Mouse (Mus musculus): ENCODE measurements around the gene Herc4. TPM values are rescaled to one million over a fixed set of nuclear protein-coding genes. Genes with fewer than 3 reads are reported as not detected.

The Herc4 gene
- polyA plus RNA-seq, 1 experiment: 15.6 TPM

- 85% methylated on average over 3 of the region's 3 CpGs for WGBS
- DNase-seq (ENCODE audit: low read depth, low spot score): no peak
Observed at GRCm38 (mm10) chr10:63245846-63246245, 2.2 kb downstream of the Herc4 start.

- DNase-seq (ENCODE audit: low read depth, low spot score): no peak
- WGBS: 43% methylated on average over 7 of the region's 7 CpGs
Observed at GRCm38 (mm10) chr10:63247457-63247856, 3.8 kb downstream of the Herc4 start.

- WGBS: 90% methylated on average over 6 of the region's 6 CpGs
- no peak for DNase-seq (ENCODE audit: low read depth, low spot score)
Observed at GRCm38 (mm10) chr10:63248421-63248820, 4.8 kb downstream of the Herc4 start.

GRCm38 (mm10) chr10:63258696-63259095 is 15.1 kb downstream of the Herc4 start:
- DNase-seq (ENCODE audit: low read depth, low spot score): no peak
- 51% methylated on average over 3 of the region's 3 CpGs for WGBS

- WGBS: 88% methylated on average over 3 of the region's 3 CpGs
- DNase-seq (ENCODE audit: low read depth, low spot score): no peak
Observed at GRCm38 (mm10) chr10:63259340-63259739, 15.7 kb downstream of the Herc4 start.

- WGBS: 66% methylated on average over 2 of the region's 2 CpGs
- no peak for DNase-seq (ENCODE audit: low read depth, low spot score)
Observed at GRCm38 (mm10) chr10:63267941-63268340, 24.3 kb downstream of the Herc4 start.

- DNase-seq (ENCODE audit: low read depth, low spot score): no peak
Observed at GRCm38 (mm10) chr10:63272401-63272800, 28.8 kb downstream of the Herc4 start.

GRCm38 (mm10) chr10:63272868-63273267 is 29.3 kb downstream of the Herc4 start:
- no peak for DNase-seq (ENCODE audit: low read depth, low spot score)
- WGBS: 90% methylated on average over 5 of the region's 5 CpGs

GRCm38 (mm10) chr10:63277010-63277409 is 33.4 kb downstream of the Herc4 start:
- WGBS: 93% methylated on average over 3 of the region's 3 CpGs
- DNase-seq (ENCODE audit: low read depth, low spot score): no peak

- DNase-seq (ENCODE audit: low read depth, low spot score): no peak
- WGBS: 90% methylated on average over 3 of the region's 3 CpGs
Observed at GRCm38 (mm10) chr10:63279851-63280250, 36.2 kb downstream of the Herc4 start.

- 81% methylated on average over 4 of the region's 4 CpGs for WGBS
- DNase-seq (ENCODE audit: low read depth, low spot score): no peak
Observed at GRCm38 (mm10) chr10:63282417-63282816, 38.8 kb downstream of the Herc4 start.

- DNase-seq (ENCODE audit: low read depth, low spot score): no peak
- 88% methylated on average over 7 of the region's 7 CpGs for WGBS
Observed at GRCm38 (mm10) chr10:63282846-63283245, 39.2 kb downstream of the Herc4 start.

GRCm38 (mm10) chr10:63302356-63302755 is 58.7 kb downstream of the Herc4 start:
- no peak for DNase-seq (ENCODE audit: low read depth, low spot score)
- 79% methylated on average over 2 of the region's 2 CpGs for WGBS

GRCm38 (mm10) chr10:63308582-63309366 is 65.2 kb downstream of the Herc4 start:
- 38% methylated on average over 10 of the region's 10 CpGs for WGBS
- DNase-seq (ENCODE audit: low read depth, low spot score): peak; percentile 45

GRCm38 (mm10) chr10:63313726-63314125 is 70.1 kb downstream of the Herc4 start:
- 26% methylated on average over 1 of the region's 1 CpGs for WGBS
- no peak for DNase-seq (ENCODE audit: low read depth, low spot score)

GRCm38 (mm10) chr10:63327091-63327490 is 83.5 kb downstream of the Herc4 start:
- DNase-seq (ENCODE audit: low read depth, low spot score): no peak
- whole genome bisulfite sequencing: 98% methylated on average over 1 of the region's 1 CpGs

- WGBS: 86% methylated on average over 13 of the region's 13 CpGs
- DNase-seq (ENCODE audit: low read depth, low spot score): no peak
Observed at GRCm38 (mm10) chr10:63336901-63337300, 93.3 kb downstream of the Herc4 start.

- WGBS: 34% methylated on average over 5 of the region's 5 CpGs
- no peak for DNase-seq (ENCODE audit: low read depth, low spot score)
Observed at GRCm38 (mm10) chr10:63337326-63337725, 93.7 kb downstream of the Herc4 start.

- DNase-seq (ENCODE audit: low read depth, low spot score): peak; percentile 8
- WGBS: under 1% methylated on average over 92 of the region's 113 CpGs
Observed at GRCm38 (mm10) chr10:63337951-63338836, 94.6 kb downstream of the Herc4 start.

GRCm38 (mm10) chr10:63338914-63339643 is 95.5 kb downstream of the Herc4 start:
- 3% methylated on average over 69 of the region's 74 CpGs for WGBS
- DNase-seq (ENCODE audit: low read depth, low spot score): peak; percentile 52
